Mouse (Mus musculus) spleen, adult 2 months (tissue): Measurements from ENCODE around the gene Trnp1.

ENCODE experiments used
- CTCF ChIP-seq: fragments of 200-500 bp; IDR thresholded peaks from 2 replicates; pipeline ENCODE4 v1.5.1; 2011; ENCODE audit warnings: mild to moderate bottlenecking, inconsistent platforms; ENCODE audit not compliant: insufficient read depth, insufficient read length, insufficient replicate concordance; ENCODE audit errors: extremely low read depth
- POLR2A ChIP-seq: fragments of 200-500 bp; IDR thresholded peaks from 2 replicates; pipeline ENCODE4 v1.6.1; 2011; ENCODE audit warnings: low read depth, low read length, inconsistent platforms

DNA sequence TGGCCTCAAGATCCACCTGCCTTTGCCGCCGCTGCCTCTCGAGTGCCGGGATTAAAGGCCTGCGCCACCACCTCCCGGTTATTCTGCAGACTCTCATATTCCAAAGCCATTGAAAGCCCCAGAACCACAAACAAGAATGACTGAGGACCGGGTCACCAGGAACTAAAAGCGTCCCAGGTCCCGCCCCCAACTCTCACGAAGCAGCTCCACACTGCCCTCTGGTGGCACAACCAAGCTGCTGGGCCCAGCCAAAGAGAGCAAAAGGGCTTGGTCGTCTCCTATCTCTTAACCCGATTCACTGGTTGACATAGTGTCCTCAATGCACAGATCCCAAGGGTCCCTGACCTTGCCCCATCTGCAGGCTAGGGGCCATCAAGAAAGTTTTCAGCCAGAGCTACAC lies 3.9 kb downstream of the Trnp1 start:
- TF ChIP-seq CTCF = peak; percentile 95
- TF ChIP-seq POLR2A = no peak
